Mouse (Mus musculus): ENCODE measurements around the gene Cdk5r1. TPM values are rescaled to one million over a fixed set of nuclear protein-coding genes. Genes with fewer than 3 reads are reported as not detected.
A peak's percentile ranks its signal among the peaks of the same experiment; 100 is the strongest.

Cdk5r1 gene
- total RNA-seq (2012; rRNA removed): 12.7 and 23.3 TPM in 2 replicates
- 2.6 and 2.8 TPM in 2 replicates for total RNA-seq (2014; rRNA removed)
- polyA plus RNA-seq (2012; ENCODE audit: insufficient read length, low read depth): 2.7 and 3.5 TPM in 2 replicates

- Histone ChIP-seq H3K79me2 (replicated peaks; ENCODE audit: control insufficient read depth, extremely low read depth, insufficient read depth, poor library complexity, severe bottlenecking) (peaks cover 26% of the 10 kb centered on the region), H3K27ac (ENCODE audit: insufficient read depth, low read depth) (peak within 1 kb of the TSS; percentile 54; the same call in 1 of the 2 replicates), H3K36me3 (replicated peaks in 1 of 2; ENCODE audit: control insufficient read depth in 1 of 2, insufficient read depth in 1 of 2, low read length in 1 of 2) (peaks cover 23 to 75% of the 10 kb centered on the region in 2 experiments), H3K4me1 (ENCODE audit: control insufficient read depth in 1 of 2, insufficient read depth in 2 of 2) (peaks cover 15 to 61% of the 10 kb centered on the region in 2 experiments), H3K9me3 (replicated peaks; ENCODE audit: low read length) (no peaks in the 10 kb centered on the region), H3K4me3 (replicated peaks in 1 of 3; ENCODE audit: low read depth in 2 of 3, low read length in 2 of 3, poor library complexity in 1 of 3) (peak within 1 kb of the TSS; percentile 74 to 87 (median 81)), H3K4me2 (ENCODE audit: insufficient read depth, low read depth, poor library complexity, severe bottlenecking) (peak within 1 kb of the TSS; percentile 54), H3K9ac (ENCODE audit: insufficient read depth, low read depth) (peak within 1 kb of the TSS; percentile 39), H3K27me3 (replicated peaks) (no peaks in the 10 kb centered on the region)
- TF ChIP-seq HCFC1 (IDR thresholded peaks at IDR 0.05; ENCODE audit: low read depth, low read length) (no peak), POLR2A (IDR thresholded peaks at IDR 0.05; ENCODE audit: low read depth, low read length) (peak; percentile 71; the same call in 1 of the 2 replicates), TBP (conservative IDR thresholded peaks at IDR 0.05; ENCODE audit: low read depth, low read length) (no peak), JUN (IDR thresholded peaks at IDR 0.05; ENCODE audit: insufficient read depth, low read depth, low read length) (no peak), CTCF (conservative IDR thresholded peaks at IDR 0.05 in 1 of 2, IDR thresholded peaks at IDR 0.05 in 1 of 2; ENCODE audit: low read depth in 2 of 2, low read length in 2 of 2) (peak in 1 of 2 experiments; percentile 56; a peak in 2 of 4 replicates), E2F4 (IDR thresholded peaks at IDR 0.05; ENCODE audit: insufficient replicate concordance, low read depth, low read length) (no peak), MEF2A (IDR thresholded peaks at IDR 0.05; ENCODE audit: borderline replicate concordance, low read depth, low read length) (peak; percentile 45; the same call in 1 of the 2 replicates), POLR2AphosphoS2 (IDR thresholded peaks at IDR 0.05; ENCODE audit: low read depth, low read length) (peak; percentile 57; the same call in 1 of the 2 replicates), MAX (IDR thresholded peaks at IDR 0.05; ENCODE audit: low read length) (peak; percentile 75; the same call in 1 of the 2 replicates), UBTF (IDR thresholded peaks at IDR 0.05; ENCODE audit: low read depth, low read length) (peak; percentile 95), SMC3 (IDR thresholded peaks at IDR 0.05; ENCODE audit: low read depth, low read length) (peak; percentile 3; the same call in 1 of the 2 replicates), JUND (conservative IDR thresholded peaks at IDR 0.05; ENCODE audit: low read depth, low read length) (no peak), IRF4 (IDR thresholded peaks at IDR 0.05; ENCODE audit: low read depth, low read length) (0 out of 2 replicates have a peak, but pooled peaks have one; percentile 24), TCF12 (IDR thresholded peaks at IDR 0.05; ENCODE audit: low read depth, low read length) (peak; percentile 43), ZNF384 (IDR thresholded peaks at IDR 0.05; ENCODE audit: low read depth, low read length) (no peak), MXI1 (IDR thresholded peaks at IDR 0.05; ENCODE audit: low read depth, low read length) (peak; percentile 82), ZMIZ1 (IDR thresholded peaks at IDR 0.05; ENCODE audit: low read depth, low read length) (peak; percentile 64), RCOR1 (conservative IDR thresholded peaks at IDR 0.05; ENCODE audit: low read depth, low read length) (no peak), NRF1 (IDR thresholded peaks at IDR 0.05; ENCODE audit: low read depth, low read length) (peak; percentile 16; the same call in 1 of the 2 replicates), KAT2A (IDR thresholded peaks at IDR 0.05; ENCODE audit: insufficient replicate concordance, low read length) (no peak), NELFE (IDR thresholded peaks at IDR 0.05; ENCODE audit: low read depth, low read length) (peak; percentile 69), RAD21 (IDR thresholded peaks at IDR 0.05; ENCODE audit: low read depth, low read length) (peak; percentile 17), MAZ (IDR thresholded peaks at IDR 0.05; ENCODE audit: low read depth, low read length) (no peak), MYC (IDR thresholded peaks at IDR 0.05; ENCODE audit: low read depth, low read length) (peak; percentile 42; the same call in 1 of the 2 replicates), ELF1 (IDR thresholded peaks at IDR 0.05; ENCODE audit: low read depth, low read length) (no peak), CHD2 (IDR thresholded peaks at IDR 0.05; ENCODE audit: low read length) (no peak), USF1 (IDR thresholded peaks at IDR 0.05; ENCODE audit: low read depth, low read length) (peak; percentile 43), SIN3A (IDR thresholded peaks at IDR 0.05; ENCODE audit: low read length) (0 out of 2 replicates have a peak, but pooled peaks have one; percentile 52), BHLHE40 (IDR thresholded peaks at IDR 0.05; ENCODE audit: low read depth, low read length) (peak; percentile 93)
- peak; percentile 85 for DNase-seq (ENCODE audit: extremely low read depth)
- in situ Hi-C loops (cut with MboI; ENCODE audit: low pct_ligation_motif_present, low pct_unique_long_range_greater_than_20kb, low sequenced_read_pairs): loop anchor here (5.0 kb wide), 2 partner anchors 81 to 186 kb away; no protein-coding TSS in a partner anchor
- dilution Hi-C loops (cut with MboI; ENCODE audit: extremely low pct_ligation_motif_present, extremely low pct_unique_long_range_greater_than_20kb, low sequenced_read_pairs): no loop called here
Observed at GRCm38 (mm10) chr11:80476222-80477189, at the start of gene Cdk5r1. Gene Cdk5r1, plus strand, starts transcription at chr11:80477023.
